Mouse (Mus musculus): ENCODE results near the gene Depp1. TPM values are rescaled to one million over a fixed set of nuclear protein-coding genes. Genes with fewer than 3 reads are reported as not detected.
"Not testable (repeated sequence)": the region's sequence is repeated elsewhere in the genome, so short reads cannot be mapped to it uniquely, and the experiment has no call there.

Depp1 gene
- 6.6 and 7.1 TPM in 2 replicates for polyA plus RNA-seq (2014; fragmentation: Nextera tagmentation; extraction: Ambion mirVana)

GRCm38 (mm10) chr6:116650406-116650805, at the start of gene Depp1:
TSS of gene Depp1 (plus strand) at chr6:116650609.
- H3K27ac ChIP-seq (ENCODE audit: low read depth, low read length), result no peak within 1 kb of the TSS
- no peaks in the 10 kb centered on the region for H3K4me1 ChIP-seq (ENCODE audit: control insufficient read depth, insufficient read depth, low read length)
- 0 out of 2 replicates have a peak, but pooled peaks cover under 1% of the 10 kb centered on the region for H3K36me3 ChIP-seq (ENCODE audit: control insufficient read depth, insufficient read depth, low read length)
- 78% methylated on average over 6 of the region's 6 CpGs for WGBS
- H3K4me3 ChIP-seq (ENCODE audit: low read depth, low read length), result no peak within 1 kb of the TSS
- no peaks in the 10 kb centered on the region for H3K9me3 ChIP-seq (replicated peaks; ENCODE audit: control insufficient read depth, low read length)
- no peak for DNase-seq (ENCODE audit: low spot score)
- no peak within 1 kb of the TSS for H3K9ac ChIP-seq (ENCODE audit: low read length)
- no peaks in the 10 kb centered on the region for H3K27me3 ChIP-seq (replicated peaks; ENCODE audit: control insufficient read depth, insufficient read depth, low read length)
- H3K4me2 ChIP-seq (ENCODE audit: low read length), result no peak within 1 kb of the TSS
- no peak for ATAC-seq

GRCm38 (mm10) chr6:116600969-116601368, 49.4 kb upstream of the Depp1 start:
- H3K27me3 ChIP-seq (replicated peaks; ENCODE audit: control insufficient read depth, insufficient read depth, low read length); ATAC-seq; H3K9ac ChIP-seq (ENCODE audit: low read length): not testable (repeated sequence)

GRCm38 (mm10) chr6:116607230-116607629, 43.2 kb upstream of the Depp1 start:
- Histone ChIP-seq H3K4me2 (ENCODE audit: low read length) (no peak overlapping the region), H3K4me3 (ENCODE audit: low read depth, low read length) (no peak overlapping the region), H3K4me1 (ENCODE audit: control insufficient read depth, insufficient read depth, low read length) (no peaks in the 10 kb centered on the region), H3K9ac (ENCODE audit: low read length) (no peak overlapping the region), H3K9me3 (replicated peaks; ENCODE audit: control insufficient read depth, low read length) (no peaks in the 10 kb centered on the region), H3K36me3 (ENCODE audit: control insufficient read depth, insufficient read depth, low read length) (no peaks in the 10 kb centered on the region), H3K27ac (ENCODE audit: low read depth, low read length) (no peak overlapping the region), H3K27me3 (replicated peaks; ENCODE audit: control insufficient read depth, insufficient read depth, low read length) (no peaks in the 10 kb centered on the region)
- no peak for DNase-seq (ENCODE audit: low spot score)
- WGBS, result 45% methylated on average over 4 of the region's 4 CpGs
- no peak for ATAC-seq

More at GRCm38 (mm10) chr6:116600969-116601368, 49.4 kb upstream of the Depp1 start:
- H3K4me3 ChIP-seq (ENCODE audit: low read depth, low read length); H3K4me1 ChIP-seq (ENCODE audit: control insufficient read depth, insufficient read depth, low read length); H3K36me3 ChIP-seq (ENCODE audit: control insufficient read depth, insufficient read depth, low read length); DNase-seq (ENCODE audit: low spot score); H3K4me2 ChIP-seq (ENCODE audit: low read length); H3K9me3 ChIP-seq (replicated peaks; ENCODE audit: control insufficient read depth, low read length); H3K27ac ChIP-seq (ENCODE audit: low read depth, low read length): not testable (repeated sequence)

GRCm38 (mm10) chr6:116615719-116616118, 34.7 kb upstream of the Depp1 start:
- Histone ChIP-seq H3K27ac (ENCODE audit: low read depth, low read length) (no peak overlapping the region), H3K4me1 (ENCODE audit: control insufficient read depth, insufficient read depth, low read length) (no peaks in the 10 kb centered on the region), H3K36me3 (ENCODE audit: control insufficient read depth, insufficient read depth, low read length) (no peaks in the 10 kb centered on the region), H3K9me3 (replicated peaks; ENCODE audit: control insufficient read depth, low read length) (no peaks in the 10 kb centered on the region), H3K4me2 (ENCODE audit: low read length) (no peak overlapping the region), H3K4me3 (ENCODE audit: low read depth, low read length) (no peak overlapping the region), H3K27me3 (replicated peaks; ENCODE audit: control insufficient read depth, insufficient read depth, low read length) (no peaks in the 10 kb centered on the region), H3K9ac (ENCODE audit: low read length) (no peak overlapping the region)
- no peak for DNase-seq (ENCODE audit: low spot score)
- 91% methylated on average over 2 of the region's 2 CpGs for WGBS
- no peak for ATAC-seq

- no peak for ATAC-seq
These were observed 32.3 kb upstream of the Depp1 start for GRCm38 (mm10) chr6:116618073-116618472.

GRCm38 (mm10) chr6:116621318-116622023, 28.9 kb upstream of the Depp1 start:
- ATAC-seq (no peak), DNase-seq (ENCODE audit: low spot score) (no peak)
- H3K9ac ChIP-seq (ENCODE audit: low read length), result no peak overlapping the region
- no peak overlapping the region for H3K4me2 ChIP-seq (ENCODE audit: low read length)
- peaks cover 18% of the 10 kb centered on the region for H3K36me3 ChIP-seq (ENCODE audit: control insufficient read depth, insufficient read depth, low read length)
- 75% methylated on average over 8 of the region's 8 CpGs for WGBS
- H3K4me3 ChIP-seq (ENCODE audit: low read depth, low read length), result no peak overlapping the region
- no peaks in the 10 kb centered on the region for H3K4me1 ChIP-seq (ENCODE audit: control insufficient read depth, insufficient read depth, low read length)
- no peaks in the 10 kb centered on the region for H3K9me3 ChIP-seq (replicated peaks; ENCODE audit: control insufficient read depth, low read length)
- no peaks in the 10 kb centered on the region for H3K27me3 ChIP-seq (replicated peaks; ENCODE audit: control insufficient read depth, insufficient read depth, low read length)
- H3K27ac ChIP-seq (ENCODE audit: low read depth, low read length), result no peak overlapping the region

More at GRCm38 (mm10) chr6:116618073-116618472, 32.3 kb upstream of the Depp1 start:
- Histone ChIP-seq H3K27ac (ENCODE audit: low read depth, low read length) (no peak overlapping the region), H3K27me3 (replicated peaks; ENCODE audit: control insufficient read depth, insufficient read depth, low read length) (no peaks in the 10 kb centered on the region), H3K36me3 (ENCODE audit: control insufficient read depth, insufficient read depth, low read length) (no peaks in the 10 kb centered on the region), H3K9ac (ENCODE audit: low read length) (no peak overlapping the region), H3K9me3 (replicated peaks; ENCODE audit: control insufficient read depth, low read length) (no peaks in the 10 kb centered on the region), H3K4me2 (ENCODE audit: low read length) (no peak overlapping the region), H3K4me1 (ENCODE audit: control insufficient read depth, insufficient read depth, low read length) (no peaks in the 10 kb centered on the region), H3K4me3 (ENCODE audit: low read depth, low read length) (no peak overlapping the region)
- no peak for DNase-seq (ENCODE audit: low spot score)

GRCm38 (mm10) chr6:116626417-116626816, 24.0 kb upstream of the Depp1 start:
- not testable (repeated sequence) for DNase-seq (ENCODE audit: low spot score); H3K27ac ChIP-seq (ENCODE audit: low read depth, low read length); H3K9me3 ChIP-seq (replicated peaks; ENCODE audit: control insufficient read depth, low read length); ATAC-seq; H3K4me2 ChIP-seq (ENCODE audit: low read length); H3K9ac ChIP-seq (ENCODE audit: low read length); H3K27me3 ChIP-seq (replicated peaks; ENCODE audit: control insufficient read depth, insufficient read depth, low read length); H3K4me3 ChIP-seq (ENCODE audit: low read depth, low read length); H3K4me1 ChIP-seq (ENCODE audit: control insufficient read depth, insufficient read depth, low read length)
- peaks cover 24% of the 10 kb centered on the region for H3K36me3 ChIP-seq (ENCODE audit: control insufficient read depth, insufficient read depth, low read length)
- WGBS, result 97% methylated on average over 9 of the region's 9 CpGs

- Histone ChIP-seq H3K9me3 (replicated peaks; ENCODE audit: control insufficient read depth, low read length) (no peaks in the 10 kb centered on the region), H3K36me3 (ENCODE audit: control insufficient read depth, insufficient read depth, low read length) (peaks cover 24% of the 10 kb centered on the region), H3K4me3 (ENCODE audit: low read depth, low read length) (peak overlapping the region; percentile 87), H3K27ac (ENCODE audit: low read depth, low read length) (peak overlapping the region; percentile 92), H3K27me3 (replicated peaks; ENCODE audit: control insufficient read depth, insufficient read depth, low read length) (no peaks in the 10 kb centered on the region), H3K4me2 (ENCODE audit: low read length) (peak overlapping the region; percentile 69), H3K4me1 (ENCODE audit: control insufficient read depth, insufficient read depth, low read length) (peaks cover 9% of the 10 kb centered on the region; the same call in 1 of the 2 replicates), H3K9ac (ENCODE audit: low read length) (peak overlapping the region; percentile 99)
- 11% methylated on average over 9 of the region's 9 CpGs for WGBS
- DNase-seq (ENCODE audit: low spot score) (peak; percentile 18), ATAC-seq (no peak)
These were observed 22.3 kb upstream of the Depp1 start for GRCm38 (mm10) chr6:116628095-116628494.

GRCm38 (mm10) chr6:116628539-116629171, 21.8 kb upstream of the Depp1 start, which contains the start of gene Zfp422:
TSS of gene Zfp422 (minus strand) at chr6:116628999.
- under 1% methylated on average over 56 of the region's 56 CpGs for WGBS
- H3K4me1 ChIP-seq (ENCODE audit: control insufficient read depth, insufficient read depth, low read length), result peaks cover 9% of the 10 kb centered on the region; the same call in 1 of the 2 replicates
- DNase-seq (ENCODE audit: low spot score), result peak; percentile 93
- H3K9ac ChIP-seq (ENCODE audit: low read length), result peak within 1 kb of the TSS; percentile 99
- H3K27ac ChIP-seq (ENCODE audit: low read depth, low read length), result peak within 1 kb of the TSS; percentile 92
- H3K4me2 ChIP-seq (ENCODE audit: low read length), result peak within 1 kb of the TSS; percentile 69
- H3K9me3 ChIP-seq (replicated peaks; ENCODE audit: control insufficient read depth, low read length), result no peaks in the 10 kb centered on the region
- no peaks in the 10 kb centered on the region for H3K27me3 ChIP-seq (replicated peaks; ENCODE audit: control insufficient read depth, insufficient read depth, low read length)
- peaks cover 24% of the 10 kb centered on the region for H3K36me3 ChIP-seq (ENCODE audit: control insufficient read depth, insufficient read depth, low read length)
- H3K4me3 ChIP-seq (ENCODE audit: low read depth, low read length), result peak within 1 kb of the TSS; percentile 87
- ATAC-seq, result peak; percentile 98
